Mouse (Mus musculus): ENCODE measurements at regions not wholly inside any gene's neighbourhood (a gene's known extent, or its start where the extent isn't known, plus 50 kb on each side); places are given as distances from the start of the nearest gene placed in this dataset.
A peak's percentile ranks its signal among the peaks of the same experiment; 100 is the strongest.

GRCm38 (mm10) chr10:97093886-97094285, 385.5 kb upstream of the Dcn start:
- WGBS = 47% methylated on average over 3 of the region's 3 CpGs
- no peak overlapping the region for H3K27ac ChIP-seq (ENCODE audit: insufficient read depth, low read depth, low read length)
- H3K36me3 ChIP-seq (ENCODE audit: control insufficient read depth, insufficient read depth, low read length) = no peaks in the 10 kb centered on the region
- TF ChIP-seq CTCF (IDR thresholded peaks at IDR 0.05; ENCODE audit: extremely low read depth, insufficient read length, insufficient replicate concordance, low read depth, low read length) = no peak
- TF ChIP-seq POLR2A (IDR thresholded peaks at IDR 0.05; ENCODE audit: low read depth, low read length) = no peak
- H3K4me1 ChIP-seq (ENCODE audit: control insufficient read depth, insufficient read depth, insufficient read length, low read length) = no peaks in the 10 kb centered on the region
- H3K4me3 ChIP-seq (ENCODE audit: low read depth, low read length) = no peak overlapping the region
- H3K27me3 ChIP-seq (ENCODE audit: control insufficient read depth, insufficient read depth, low read length) = no peaks in the 10 kb centered on the region

- Histone ChIP-seq H3K36me3 (ENCODE audit: control insufficient read depth, insufficient read depth, low read length) (no peaks in the 10 kb centered on the region), H3K27ac (ENCODE audit: insufficient read depth, low read depth, low read length) (no peak overlapping the region), H3K4me1 (ENCODE audit: control insufficient read depth, insufficient read depth, insufficient read length, low read length) (no peaks in the 10 kb centered on the region), H3K27me3 (ENCODE audit: control insufficient read depth, insufficient read depth, low read length) (no peaks in the 10 kb centered on the region), H3K4me3 (ENCODE audit: low read depth, low read length) (no peak overlapping the region)
- TF ChIP-seq POLR2A (IDR thresholded peaks at IDR 0.05; ENCODE audit: low read depth, low read length) = no peak
- no peak for TF ChIP-seq CTCF (IDR thresholded peaks at IDR 0.05; ENCODE audit: extremely low read depth, insufficient read length, insufficient replicate concordance, low read depth, low read length)
- WGBS = 88% methylated on average over 3 of the region's 3 CpGs
Measured at GRCm38 (mm10) chr10:97114501-97114900, 364.9 kb upstream of the Dcn start.

- 63% methylated on average over 1 of the region's 1 CpGs for WGBS
- Histone ChIP-seq H3K4me1 (ENCODE audit: control insufficient read depth, insufficient read depth, insufficient read length, low read length) (no peaks in the 10 kb centered on the region), H3K27me3 (ENCODE audit: control insufficient read depth, insufficient read depth, low read length) (no peaks in the 10 kb centered on the region; the same call in 1 of the 2 replicates), H3K36me3 (ENCODE audit: control insufficient read depth, insufficient read depth, low read length) (no peaks in the 10 kb centered on the region), H3K4me3 (ENCODE audit: low read depth, low read length) (no peak overlapping the region), H3K27ac (ENCODE audit: insufficient read depth, low read depth, low read length) (no peak overlapping the region)
- TF ChIP-seq POLR2A (IDR thresholded peaks at IDR 0.05; ENCODE audit: low read depth, low read length) (no peak), CTCF (IDR thresholded peaks at IDR 0.05; ENCODE audit: extremely low read depth, insufficient read length, insufficient replicate concordance, low read depth, low read length) (no peak)
Measured at GRCm38 (mm10) chr10:97122693-97123092, 356.7 kb upstream of the Dcn start.

GRCm38 (mm10) chr10:97141561-97141960, 337.8 kb upstream of the Dcn start:
- no peak overlapping the region for H3K27ac ChIP-seq (ENCODE audit: insufficient read depth, low read depth, low read length)
- no peaks in the 10 kb centered on the region for H3K36me3 ChIP-seq (ENCODE audit: control insufficient read depth, insufficient read depth, low read length)
- H3K4me1 ChIP-seq (ENCODE audit: control insufficient read depth, insufficient read depth, insufficient read length, low read length) = no peaks in the 10 kb centered on the region
- H3K4me3 ChIP-seq (ENCODE audit: low read depth, low read length) = no peak overlapping the region
- 75% methylated on average over 2 of the region's 2 CpGs for WGBS
- no peaks in the 10 kb centered on the region for H3K27me3 ChIP-seq (ENCODE audit: control insufficient read depth, insufficient read depth, low read length)
- TF ChIP-seq POLR2A (IDR thresholded peaks at IDR 0.05; ENCODE audit: low read depth, low read length) (no peak), CTCF (IDR thresholded peaks at IDR 0.05; ENCODE audit: extremely low read depth, insufficient read length, insufficient replicate concordance, low read depth, low read length) (no peak)

- Histone ChIP-seq H3K36me3 (ENCODE audit: control insufficient read depth, insufficient read depth, low read length) (no peaks in the 10 kb centered on the region), H3K4me1 (ENCODE audit: control insufficient read depth, insufficient read depth, insufficient read length, low read length) (peaks cover 9% of the 10 kb centered on the region; the same call in 1 of the 2 replicates), H3K4me3 (ENCODE audit: low read depth, low read length) (no peak overlapping the region), H3K27me3 (ENCODE audit: control insufficient read depth, insufficient read depth, low read length) (no peaks in the 10 kb centered on the region), H3K27ac (ENCODE audit: insufficient read depth, low read depth, low read length) (peak overlapping the region; percentile 2; the same call in 1 of the 2 replicates)
- WGBS = 32% methylated on average over 10 of the region's 11 CpGs
- TF ChIP-seq POLR2A (IDR thresholded peaks at IDR 0.05; ENCODE audit: low read depth, low read length) (no peak), CTCF (IDR thresholded peaks at IDR 0.05; ENCODE audit: extremely low read depth, insufficient read length, insufficient replicate concordance, low read depth, low read length) (no peak)
Measured at GRCm38 (mm10) chr10:97158561-97159395, 320.6 kb upstream of the Dcn start.

- peaks cover 9% of the 10 kb centered on the region; the same call in 1 of the 2 replicates for H3K4me1 ChIP-seq (ENCODE audit: control insufficient read depth, insufficient read depth, insufficient read length, low read length)
- TF ChIP-seq CTCF (IDR thresholded peaks at IDR 0.05; ENCODE audit: extremely low read depth, insufficient read length, insufficient replicate concordance, low read depth, low read length) (no peak), POLR2A (IDR thresholded peaks at IDR 0.05; ENCODE audit: low read depth, low read length) (no peak)
- H3K36me3 ChIP-seq (ENCODE audit: control insufficient read depth, insufficient read depth, low read length) = no peaks in the 10 kb centered on the region
- 85% methylated on average over 1 of the region's 1 CpGs for WGBS
- no peaks in the 10 kb centered on the region for H3K27me3 ChIP-seq (ENCODE audit: control insufficient read depth, insufficient read depth, low read length)
- no peak overlapping the region for H3K4me3 ChIP-seq (ENCODE audit: low read depth, low read length)
- no peak overlapping the region for H3K27ac ChIP-seq (ENCODE audit: insufficient read depth, low read depth, low read length)
Measured at GRCm38 (mm10) chr10:97159396-97159760, 320.0 kb upstream of the Dcn start.

GRCm38 (mm10) chr10:97159831-97160575, 319.4 kb upstream of the Dcn start:
- Histone ChIP-seq H3K4me3 (ENCODE audit: low read depth, low read length) (no peak overlapping the region), H3K27ac (ENCODE audit: insufficient read depth, low read depth, low read length) (no peak overlapping the region), H3K4me1 (ENCODE audit: control insufficient read depth, insufficient read depth, insufficient read length, low read length) (peaks cover 9% of the 10 kb centered on the region; the same call in 1 of the 2 replicates), H3K27me3 (ENCODE audit: control insufficient read depth, insufficient read depth, low read length) (no peaks in the 10 kb centered on the region), H3K36me3 (ENCODE audit: control insufficient read depth, insufficient read depth, low read length) (no peaks in the 10 kb centered on the region)
- no peak for TF ChIP-seq CTCF (IDR thresholded peaks at IDR 0.05; ENCODE audit: extremely low read depth, insufficient read length, insufficient replicate concordance, low read depth, low read length)
- no peak for TF ChIP-seq POLR2A (IDR thresholded peaks at IDR 0.05; ENCODE audit: low read depth, low read length)
- WGBS = 51% methylated on average over 10 of the region's 10 CpGs
